Mouse (Mus musculus) gastrocnemius, adult 2 months (tissue): ENCODE measurements around the gene Synrg. TPM values are rescaled to one million over a fixed set of nuclear protein-coding genes. Genes with fewer than 3 reads are reported as not detected.

ENCODE experiments used
- DNase-seq: peaks from one replicate; pipeline ENCODE4 v3.0.0; 2022
- H3K27ac ChIP-seq: fragments of 200-600 bp; 2 replicates; pipeline ENCODE4 v1.8.1; 2022; ENCODE audit warnings: mild to moderate bottlenecking
- H3K4me3 ChIP-seq: fragments of 200-600 bp; 2 replicates; pipeline ENCODE4 v1.8.1; 2022; ENCODE audit warnings: mild to moderate bottlenecking, moderate library complexity
- CTCF ChIP-seq: fragments of 200-600 bp; IDR thresholded peaks from 2 replicates; pipeline ENCODE4 v1.8.1; 2022; ENCODE audit warnings: antibody characterized with exemption, mild to moderate bottlenecking, moderate library complexity
- intact Hi-C: fragments of 180-260 bp; cut with DNase I; formaldehyde crosslinking; loops from one replicate; pipeline ENCODE4 v1.15.1; 2025
- total RNA-seq, 2 experiments: library from RNA; stranded (reverse); gene quantifications; 2 replicates each; pipeline ENCODE4 v1.2.3; 2021

Synrg gene
- total RNA-seq, 2 experiments from 2014 or later = 40.8 to 41.8 TPM

- no peak for TF ChIP-seq CTCF
- intact Hi-C loops = loop anchor here (5.0 kb wide), 1 partner anchor 35 kb away; no protein-coding TSS in a partner anchor
- no peak for DNase-seq
- H3K4me3 ChIP-seq = no peak overlapping the region
- H3K27ac ChIP-seq = no peak overlapping the region
Observed at GRCm38 (mm10) chr11:83997171-83997868, 33.1 kb downstream of the Synrg start.

- intact Hi-C loops = loop anchor here (5.0 kb wide), 1 partner anchor 33 kb away; no protein-coding TSS in a partner anchor
- no peak for TF ChIP-seq CTCF
- Histone ChIP-seq H3K27ac (no peak overlapping the region), H3K4me3 (no peak overlapping the region)
- DNase-seq = no peak
Observed at GRCm38 (mm10) chr11:83998993-83999392, 34.8 kb downstream of the Synrg start.

GRCm38 (mm10) chr11:83999411-83999915, 35.2 kb downstream of the Synrg start:
- DNase-seq = no peak
- intact Hi-C loops = loop anchor here (5.0 kb wide), 1 partner anchor 33 kb away; no protein-coding TSS in a partner anchor
- Histone ChIP-seq H3K27ac (no peak overlapping the region), H3K4me3 (no peak overlapping the region)
- TF ChIP-seq CTCF = no peak

GRCm38 (mm10) chr11:84001257-84001656, 37.0 kb downstream of the Synrg start:
- DNase-seq = no peak

GRCm38 (mm10) chr11:84003986-84004385, 39.8 kb downstream of the Synrg start:
- no peak overlapping the region for H3K27ac ChIP-seq
- H3K4me3 ChIP-seq = no peak overlapping the region
- no peak for TF ChIP-seq CTCF
- no peak for DNase-seq
- intact Hi-C loops = no loop called here

More at GRCm38 (mm10) chr11:84001257-84001656, 37.0 kb downstream of the Synrg start:
- intact Hi-C loops = no loop called here
- no peak for TF ChIP-seq CTCF
- Histone ChIP-seq H3K27ac (no peak overlapping the region), H3K4me3 (no peak overlapping the region)

GRCm38 (mm10) chr11:84009001-84009400, 44.8 kb downstream of the Synrg start:
- TF ChIP-seq CTCF = peak; percentile 30
- no peak overlapping the region for H3K27ac ChIP-seq
- intact Hi-C loops = no loop called here
- peak; percentile 30 for DNase-seq
- H3K4me3 ChIP-seq = no peak overlapping the region

- DNase-seq = no peak
- Histone ChIP-seq H3K27ac (no peak overlapping the region), H3K4me3 (no peak overlapping the region)
- no peak for TF ChIP-seq CTCF
- intact Hi-C loops = no loop called here
Observed at GRCm38 (mm10) chr11:84010411-84010810, 46.2 kb downstream of the Synrg start.

DNA sequence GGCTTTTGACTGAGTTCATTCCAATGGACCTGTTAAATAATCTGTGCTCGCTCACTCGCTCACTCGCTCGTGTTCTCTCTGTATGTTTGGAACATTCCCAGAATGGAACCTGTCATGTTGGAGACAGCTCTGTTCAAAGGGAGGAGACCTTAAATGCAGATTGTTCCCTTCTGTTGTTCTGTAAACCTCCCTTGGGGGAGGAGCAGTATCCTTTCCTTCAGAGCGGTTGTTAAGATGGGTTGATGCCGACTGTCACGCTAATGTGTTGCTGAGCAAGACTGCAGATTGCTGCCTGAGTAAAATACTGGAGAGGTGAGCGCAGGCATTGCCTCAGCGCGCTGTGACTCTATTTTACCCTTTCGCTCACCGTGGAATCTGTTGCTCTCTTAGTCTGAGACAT, 46.8 kb downstream of the Synrg start:
- intact Hi-C loops = no loop called here
- no peak for TF ChIP-seq CTCF
- no peak overlapping the region for H3K27ac ChIP-seq
- H3K4me3 ChIP-seq = no peak overlapping the region
- no peak for DNase-seq

DNA sequence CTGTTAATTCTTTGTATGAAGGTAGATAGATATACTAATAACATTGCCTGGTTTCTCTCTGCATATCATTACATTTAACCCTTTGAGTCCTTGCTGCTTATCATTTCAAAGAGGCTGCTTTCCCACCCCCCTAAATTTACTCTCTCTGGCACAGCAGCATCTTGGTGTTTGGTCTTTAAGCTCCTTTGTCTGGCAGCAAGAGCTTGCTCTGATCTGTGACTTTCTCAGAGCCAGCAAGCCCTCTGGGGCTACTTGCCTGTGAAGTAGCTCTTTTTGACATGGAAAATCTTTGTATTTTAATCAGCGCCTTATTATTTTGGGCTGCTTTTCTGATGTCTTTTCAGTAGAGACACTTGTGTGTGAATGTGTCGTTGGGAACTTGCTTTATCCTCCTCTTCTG, 47.3 kb downstream of the Synrg start:
- Histone ChIP-seq H3K4me3 (no peak overlapping the region), H3K27ac (no peak overlapping the region)
- intact Hi-C loops = no loop called here
- TF ChIP-seq CTCF = no peak
- no peak for DNase-seq

DNA sequence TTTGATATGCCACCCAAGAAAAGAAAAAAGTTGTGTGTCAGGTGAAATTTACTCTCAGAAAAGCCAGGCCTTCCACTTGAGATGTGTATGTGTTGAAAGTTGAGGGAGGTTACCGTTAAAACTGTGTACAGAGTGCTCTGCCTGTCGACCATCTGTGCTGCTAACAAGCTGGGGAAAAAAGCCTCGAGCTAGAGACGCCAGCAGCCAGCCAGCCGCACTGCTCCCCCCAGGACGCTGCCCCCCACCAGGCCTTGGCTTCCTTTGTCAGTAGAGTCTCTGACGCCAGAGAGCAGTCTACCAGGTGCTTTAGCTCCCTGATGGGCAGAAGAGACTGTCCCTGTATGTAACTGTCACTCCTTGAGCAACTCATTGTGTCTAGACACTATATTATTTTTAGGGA, 48.9 kb downstream of the Synrg start:
- DNase-seq = no peak
- Histone ChIP-seq H3K27ac (no peak overlapping the region), H3K4me3 (no peak overlapping the region)
- intact Hi-C loops = no loop called here
- TF ChIP-seq CTCF = no peak

DNA sequence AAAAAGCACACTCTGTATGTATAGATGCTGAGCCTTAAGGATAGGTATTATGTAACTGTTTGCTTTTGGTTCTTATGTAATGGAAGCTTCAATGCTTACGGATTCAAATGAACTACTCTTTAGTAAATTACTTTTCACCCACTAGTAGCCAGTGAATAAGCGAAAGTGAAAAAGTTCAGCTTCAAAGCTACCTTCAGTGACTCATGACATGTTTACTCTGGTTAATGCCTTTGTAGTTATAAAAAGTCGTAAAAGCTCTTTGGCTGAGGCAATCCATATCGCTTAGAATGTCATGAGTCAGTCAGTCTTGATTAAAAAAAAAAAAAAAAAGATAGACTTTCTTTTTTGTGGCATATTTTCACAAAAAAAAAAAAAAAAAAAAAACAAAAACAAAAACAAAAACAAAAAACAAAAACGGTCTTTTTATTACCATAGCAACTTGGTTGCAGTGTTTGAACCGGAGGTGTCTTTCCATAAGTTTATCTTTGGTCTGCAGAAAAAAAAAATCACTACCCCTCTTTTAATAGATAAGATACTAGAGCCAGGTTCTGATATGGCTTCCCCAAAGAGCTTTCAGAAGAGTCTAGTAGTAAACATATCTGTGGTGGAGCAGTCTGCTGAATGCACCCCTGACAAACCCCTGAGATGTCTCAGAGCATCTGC, 52.0 kb downstream of the Synrg start:
- DNase-seq = no peak
- intact Hi-C loops = no loop called here
- H3K27ac ChIP-seq = no peak overlapping the region
- TF ChIP-seq CTCF = no peak
- no peak overlapping the region for H3K4me3 ChIP-seq

GRCm38 (mm10) chr11:84016810-84017508, 52.7 kb downstream of the Synrg start:
- no peak for TF ChIP-seq CTCF
- DNase-seq = no peak
- intact Hi-C loops = no loop called here
- H3K4me3 ChIP-seq = no peak overlapping the region
- no peak overlapping the region for H3K27ac ChIP-seq

DNA sequence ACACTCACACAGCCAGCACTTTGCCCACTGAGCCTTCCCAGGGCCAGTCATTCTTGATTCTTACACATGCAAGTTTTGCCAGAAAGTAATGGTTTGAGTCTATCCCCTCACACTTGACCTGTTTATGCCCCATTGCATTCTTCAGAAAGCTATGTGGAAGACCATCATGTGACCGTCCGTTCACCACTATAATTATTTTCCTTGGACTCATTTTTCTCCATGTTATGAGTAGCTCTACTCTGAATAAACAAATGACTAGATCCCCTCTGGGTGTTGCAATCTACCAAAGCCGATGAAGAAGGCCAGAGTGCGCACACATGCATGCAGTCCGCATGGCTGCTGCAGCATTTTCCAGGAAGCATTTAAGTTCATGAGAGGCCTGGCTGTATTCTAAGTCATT, 63.0 kb downstream of the Synrg start:
- intact Hi-C loops = no loop called here
- no peak overlapping the region for H3K4me3 ChIP-seq
- no peak for DNase-seq
- H3K27ac ChIP-seq = no peak overlapping the region
- TF ChIP-seq CTCF = no peak
